Mouse (Mus musculus) limb, embryonic 14.5 days (tissue): ENCODE data around the gene Dhx32. TPM values are rescaled to one million over a fixed set of nuclear protein-coding genes. Genes with fewer than 3 reads are reported as not detected.

Experiments
- ATAC-seq: fragments of 200-750 bp; cut with Nextera tagmentation; 2 replicates; pipeline ENCODE4 v1.8.0; 2017; ENCODE audit warnings: low read depth, moderate number of reproducible peaks, moderate TSS enrichment; ENCODE audit not compliant: low FRiP score
- DNase-seq: peaks from one replicate; pipeline ENCODE4 v3.0.0-alpha.2; 2015; ENCODE audit warnings: low spot score
- H3K27ac ChIP-seq: fragments of 300-500 bp; sonication (generic); replicated peaks from 2 replicates; pipeline ENCODE4 v1.5.1; 2014; ENCODE audit warnings: low read depth, mild to moderate bottlenecking, low read length, moderate library complexity, mixed read lengths
- H3K27me3 ChIP-seq: fragments of 300-500 bp; sonication (generic); 2 replicates; pipeline ENCODE4 v1.6.1; 2014; ENCODE audit warnings: low read length, mixed read lengths; ENCODE audit not compliant: control insufficient read depth, insufficient read depth
- H3K36me3 ChIP-seq: fragments of 300-500 bp; sonication (generic); 2 replicates; pipeline ENCODE4 v1.6.1; 2014; ENCODE audit warnings: mild to moderate bottlenecking, low read length, moderate library complexity, mixed read lengths; ENCODE audit not compliant: control insufficient read depth, insufficient read depth
- H3K4me1 ChIP-seq: fragments of 300-500 bp; sonication (generic); 2 replicates; pipeline ENCODE4 v1.6.1; 2014; ENCODE audit warnings: antibody characterized with exemption, low read length, mixed read lengths; ENCODE audit not compliant: control insufficient read depth, insufficient read depth
- H3K4me2 ChIP-seq: fragments of 300-500 bp; sonication (generic); replicated peaks from 2 replicates; pipeline ENCODE4 v1.6.1; 2014; ENCODE audit warnings: low read depth, mild to moderate bottlenecking, low read length, moderate library complexity; ENCODE audit not compliant: severe bottlenecking
- H3K4me3 ChIP-seq: fragments of 300-500 bp; sonication (generic); replicated peaks from 2 replicates; pipeline ENCODE4 v1.5.1; 2014; ENCODE audit warnings: low read length
- H3K9ac ChIP-seq: fragments of 300-500 bp; sonication (generic); 2 replicates; pipeline ENCODE4 v1.6.1; 2014; ENCODE audit warnings: mild to moderate bottlenecking, low read depth, low read length, moderate library complexity; ENCODE audit not compliant: severe bottlenecking
- H3K9me3 ChIP-seq: fragments of 300-500 bp; sonication (generic); 2 replicates; pipeline ENCODE4 v1.6.1; 2016; ENCODE audit warnings: low read length; ENCODE audit not compliant: control insufficient read depth
- POLR2A ChIP-seq: fragments of 200-500 bp; IDR thresholded peaks from 2 replicates; pipeline ENCODE4 v1.8.0; 2012; ENCODE audit warnings: inconsistent platforms, mild to moderate bottlenecking, moderate library complexity, borderline replicate concordance; ENCODE audit not compliant: insufficient read depth, insufficient read length; ENCODE audit errors: extremely low read depth
- WGBS: fragments of 180-500 bp; shearing (Covaris S2); extraction: QIAGEN DNeasy Blood & Tissue Kit; methylation state at CpG from one replicate; pipeline ENCODE4 v1.1.7; 2014; 5-methylcytosine and 5-hydroxymethylcytosine counted together
- polyA plus RNA-seq, 2 experiments: library from polyadenylated mRNA; depleted of rRNA in 1 of 2; stranded (reverse) in 1 of 2; unstranded in 1 of 2; fragments of >200 nt; fragmentation: Nextera tagmentation in 1 of 2; extraction: Ambion mirVana in 1 of 2; gene quantifications; 2 replicates each; pipeline versions ENCODE4 v1.2.1 to v1.2.3; 2012 to 2014

Dhx32 gene
- polyA plus RNA-seq, 2 experiments: 15.5 to 21.7 TPM

DNA sequence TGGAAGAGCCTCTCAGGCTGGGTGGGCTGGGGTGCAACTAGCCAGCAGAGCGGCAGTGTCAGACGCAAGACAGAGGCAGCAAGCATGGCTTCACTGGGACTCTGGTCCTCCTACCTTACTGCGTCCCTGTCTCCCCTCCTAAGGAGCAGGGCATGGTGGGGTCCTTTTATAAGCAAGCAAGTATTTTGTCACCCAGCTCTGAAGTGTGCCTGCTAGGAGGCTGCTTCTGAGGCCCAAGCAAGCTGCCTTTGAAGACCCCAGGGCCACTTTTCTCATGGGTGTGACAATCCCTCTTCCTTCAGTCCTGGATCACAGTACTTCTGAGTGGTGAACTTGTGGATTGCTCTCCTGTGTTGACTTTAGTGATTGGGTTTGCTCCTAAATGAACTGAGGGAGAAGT lies 102.6 kb downstream of the Dhx32 start, which contains the start of gene Mmp21:
Gene Mmp21, minus strand, starts transcription at position 101 of the 400 bp plus-strand sequence.
- H3K9me3 ChIP-seq: no peaks in the 10 kb centered on the region
- H3K4me2 ChIP-seq: no peak within 1 kb of the TSS
- H3K9ac ChIP-seq: no peak within 1 kb of the TSS
- peaks cover 3% of the 10 kb centered on the region; the same call in 1 of the 2 replicates for H3K36me3 ChIP-seq
- DNase-seq: no peak
- TF ChIP-seq POLR2A: no peak
- no peak within 1 kb of the TSS for H3K27ac ChIP-seq
- no peak for ATAC-seq
- 62% methylated on average over 3 of the region's 3 CpGs for WGBS
- H3K4me1 ChIP-seq: no peaks in the 10 kb centered on the region
- H3K27me3 ChIP-seq: no peaks in the 10 kb centered on the region
- H3K4me3 ChIP-seq: no peak within 1 kb of the TSS

GRCm38 (mm10) chr7:133679439-133679838 lies 103.1 kb downstream of the Dhx32 start:
- no peaks in the 10 kb centered on the region for H3K9me3 ChIP-seq
- no peak for ATAC-seq
- no peak overlapping the region for H3K4me3 ChIP-seq
- H3K27ac ChIP-seq: no peak overlapping the region
- H3K4me1 ChIP-seq: no peaks in the 10 kb centered on the region
- no peak overlapping the region for H3K9ac ChIP-seq
- no peak for TF ChIP-seq POLR2A
- no peak overlapping the region for H3K4me2 ChIP-seq
- WGBS: 71% methylated on average over 4 of the region's 4 CpGs
- H3K27me3 ChIP-seq: no peaks in the 10 kb centered on the region
- no peak for DNase-seq
- H3K36me3 ChIP-seq: peaks cover 6% of the 10 kb centered on the region

GRCm38 (mm10) chr7:133678716-133679115 lies 103.8 kb downstream of the Dhx32 start:
- no peak overlapping the region for H3K4me3 ChIP-seq
- no peaks in the 10 kb centered on the region for H3K27me3 ChIP-seq
- H3K9me3 ChIP-seq: no peaks in the 10 kb centered on the region
- H3K4me2 ChIP-seq: no peak overlapping the region
- DNase-seq (no peak), ATAC-seq (no peak)
- peaks cover 9% of the 10 kb centered on the region for H3K36me3 ChIP-seq
- no peak overlapping the region for H3K27ac ChIP-seq
- TF ChIP-seq POLR2A: no peak
- no peaks in the 10 kb centered on the region for H3K4me1 ChIP-seq
- WGBS: 83% methylated on average over 8 of the region's 8 CpGs
- no peak overlapping the region for H3K9ac ChIP-seq

- Histone ChIP-seq H3K36me3 (peaks cover 31% of the 10 kb centered on the region), H3K9ac (no peak overlapping the region), H3K4me2 (no peak overlapping the region), H3K27ac (no peak overlapping the region), H3K27me3 (no peaks in the 10 kb centered on the region), H3K4me1 (no peaks in the 10 kb centered on the region), H3K4me3 (no peak overlapping the region), H3K9me3 (no peaks in the 10 kb centered on the region)
- no peak for TF ChIP-seq POLR2A
- WGBS: 67% methylated on average over 9 of the region's 9 CpGs
- DNase-seq (peak; percentile 20), ATAC-seq (no peak)
These were observed 106.5 kb downstream of the Dhx32 start for GRCm38 (mm10) chr7:133676002-133676401.

Other genes with a start within 250 kb of the Dhx32 start
- gene Tex36, start 180.6 kb downstream of the Dhx32 start, polyA plus RNA-seq (2012; rRNA removed): not detected in 2 replicates
- not detected in 2 replicates for gene Tex36, start 180.6 kb downstream of the Dhx32 start, polyA plus RNA-seq (2014; fragmentation: Nextera tagmentation; extraction: Ambion mirVana)
- gene Edrf1, start 145.2 kb downstream of the Dhx32 start, polyA plus RNA-seq (2012; rRNA removed): 20.9 and 21.8 TPM in 2 replicates
- gene Edrf1, start 145.2 kb downstream of the Dhx32 start, polyA plus RNA-seq (2014; fragmentation: Nextera tagmentation; extraction: Ambion mirVana): 22.6 and 22.7 TPM in 2 replicates
- 0.08 TPM in 1 of 2 replicates, not detected in the other for gene Mmp21, start 102.7 kb downstream of the Dhx32 start, polyA plus RNA-seq (2012; rRNA removed)
- not detected in 2 replicates for gene Mmp21, start 102.7 kb downstream of the Dhx32 start, polyA plus RNA-seq (2014; fragmentation: Nextera tagmentation; extraction: Ambion mirVana)
- gene Bccip, start 73.4 kb downstream of the Dhx32 start, polyA plus RNA-seq (2012; rRNA removed): 83.4 and 116 TPM in 2 replicates
- gene Bccip, start 73.4 kb downstream of the Dhx32 start, polyA plus RNA-seq (2014; fragmentation: Nextera tagmentation; extraction: Ambion mirVana): 158 and 161 TPM in 2 replicates
- 24.8 and 26.7 TPM in 2 replicates for gene Uros, start 72.7 kb downstream of the Dhx32 start, polyA plus RNA-seq (2012; rRNA removed)
- gene Uros, start 72.7 kb downstream of the Dhx32 start, polyA plus RNA-seq (2014; fragmentation: Nextera tagmentation; extraction: Ambion mirVana): 29.7 and 31.8 TPM in 2 replicates
- gene Fank1, start 5.9 kb downstream of the Dhx32 start, polyA plus RNA-seq (2012; rRNA removed): 0.24 and 0.31 TPM in 2 replicates
- gene Fank1, start 5.9 kb downstream of the Dhx32 start, polyA plus RNA-seq (2014; fragmentation: Nextera tagmentation; extraction: Ambion mirVana): 0.30 TPM in 1 of 2 replicates, not detected in the other